Mouse (Mus musculus) adrenal gland, postnatal 25 days (tissue): ENCODE data around the gene 1700028J19Rik. TPM values are rescaled to one million over a fixed set of nuclear protein-coding genes. Genes with fewer than 3 reads are reported as not detected.

ENCODE experiments used
- DNase-seq: peaks from one replicate; pipeline ENCODE4 v3.0.0; 2021; ENCODE audit warnings: mixed read lengths
- long read RNA-seq: library from polyadenylated mRNA; stranded (forward); transcript quantifications from one replicate; pipeline ENCODE4 v2.0.0, GENCODE M21; 2021
- total RNA-seq: library from RNA; stranded (reverse); gene quantifications from 2 replicates; pipeline ENCODE4 v1.2.3, GENCODE M21; 2021

1700028J19Rik gene
- 0.70 and 1.6 TPM in 2 replicates for total RNA-seq
- long read RNA-seq, result 0 reads

GRCm38 (mm10) chr7:44246055-44246983, at the start of gene 1700028J19Rik, which contains the start of gene 2410002F23Rik:
1700028J19Rik (minus strand) TSS chr7:44246695.
2410002F23Rik (plus strand) TSS chr7:44246722.
- DNase-seq, result peak; percentile 90

GRCm38 (mm10) chr7:44291418-44291817, 44.9 kb upstream of the 1700028J19Rik start:
- no peak for DNase-seq

GRCm38 (mm10) chr7:44290986-44291385, 44.5 kb upstream of the 1700028J19Rik start:
- no peak for DNase-seq

- DNase-seq, result no peak
These were observed 41.3 kb upstream of the 1700028J19Rik start for GRCm38 (mm10) chr7:44287760-44288159.

GRCm38 (mm10) chr7:44281586-44281985, 35.1 kb upstream of the 1700028J19Rik start:
- DNase-seq, result no peak

- no peak for DNase-seq
These were observed 34.5 kb upstream of the 1700028J19Rik start for GRCm38 (mm10) chr7:44280959-44281358.

GRCm38 (mm10) chr7:44277250-44277622, 30.7 kb upstream of the 1700028J19Rik start:
- DNase-seq, result peak; percentile 25

- no peak for DNase-seq
These were observed 30.2 kb upstream of the 1700028J19Rik start for GRCm38 (mm10) chr7:44276461-44277249.

GRCm38 (mm10) chr7:44275546-44275945, 29.1 kb upstream of the 1700028J19Rik start:
- DNase-seq, result no peak

GRCm38 (mm10) chr7:44274096-44274495, 27.6 kb upstream of the 1700028J19Rik start:
- DNase-seq, result no peak

- DNase-seq, result no peak
These were observed 27.0 kb upstream of the 1700028J19Rik start for GRCm38 (mm10) chr7:44273446-44273845.

- DNase-seq, result no peak
These were observed 26.1 kb upstream of the 1700028J19Rik start for GRCm38 (mm10) chr7:44272546-44272945.

- DNase-seq, result no peak
These were observed 24.8 kb upstream of the 1700028J19Rik start for GRCm38 (mm10) chr7:44271309-44271708.

GRCm38 (mm10) chr7:44269397-44269796, 22.9 kb upstream of the 1700028J19Rik start:
- no peak for DNase-seq

- DNase-seq, result no peak
These were observed 21.6 kb upstream of the 1700028J19Rik start for GRCm38 (mm10) chr7:44268117-44268516.

GRCm38 (mm10) chr7:44262791-44263643, 16.5 kb upstream of the 1700028J19Rik start:
- DNase-seq, result peak; percentile 91

GRCm38 (mm10) chr7:44261147-44261546, 14.7 kb upstream of the 1700028J19Rik start, which contains the start of gene Gm15517:
Gm15517 (plus strand) TSS chr7:44261447.
- no peak for DNase-seq

GRCm38 (mm10) chr7:44260410-44260809, 13.9 kb upstream of the 1700028J19Rik start:
- no peak for DNase-seq

- no peak for DNase-seq
These were observed 10.8 kb upstream of the 1700028J19Rik start, which contains the start of gene Acp4 for GRCm38 (mm10) chr7:44257278-44257677. Acp4 (minus strand) TSS chr7:44257378.

- DNase-seq, result no peak
These were observed 8.4 kb upstream of the 1700028J19Rik start for GRCm38 (mm10) chr7:44254930-44255329.

- no peak for DNase-seq
These were observed 6.6 kb upstream of the 1700028J19Rik start for GRCm38 (mm10) chr7:44253023-44253616.
